Mouse (Mus musculus): ENCODE results near the gene Dyrk1a. TPM values are rescaled to one million over a fixed set of nuclear protein-coding genes. Genes with fewer than 3 reads are reported as not detected.
"Not testable (repeated sequence)": the region's sequence is repeated elsewhere in the genome, so short reads cannot be mapped to it uniquely, and the experiment has no call there.

Gene Dyrk1a
- total RNA-seq, 1 experiment, result 33.2 TPM

GRCm38 (mm10) chr16:94680924-94681323, 111.1 kb downstream of the Dyrk1a start:
- in situ Hi-C loops (cut with MboI; ENCODE audit: low sequenced_read_pairs in 2 of 2, unreplicated experiment in 2 of 2), result no loop called here

GRCm38 (mm10) chr16:94681760-94682159, 112.0 kb downstream of the Dyrk1a start:
- H3K36me3 ChIP-seq (ENCODE audit: control insufficient read depth, insufficient read depth, low read length, poor library complexity, severe bottlenecking), result peaks cover 17% of the 10 kb centered on the region
- H3K9me3 ChIP-seq (ENCODE audit: control insufficient read depth, insufficient read depth, low read depth, low read length), result no peaks in the 10 kb centered on the region
- no peak overlapping the region for H3K4me3 ChIP-seq (ENCODE audit: insufficient read depth in 1 of 2, low read depth in 1 of 2, low read length in 2 of 2, poor library complexity in 1 of 2, severe bottlenecking in 1 of 2)
- no peak for TF ChIP-seq ZNF384 (IDR thresholded peaks at IDR 0.05; ENCODE audit: low read depth, low read length)
- no peak for TF ChIP-seq MAFK (IDR thresholded peaks at IDR 0.05; ENCODE audit: insufficient read depth, low read depth, low read length)
- TF ChIP-seq HCFC1 (IDR thresholded peaks at IDR 0.05; ENCODE audit: borderline replicate concordance, insufficient read depth, low read length), result no peak
- DNase-seq (ENCODE audit: low read depth, low spot score), result no peak
- in situ Hi-C loops (cut with MboI; ENCODE audit: low sequenced_read_pairs in 2 of 2, unreplicated experiment in 2 of 2), result no loop called here
- no peak overlapping the region for H3K9ac ChIP-seq (ENCODE audit: insufficient read depth, low read depth, low read length, poor library complexity, severe bottlenecking)
- no peak overlapping the region for H3K27ac ChIP-seq (ENCODE audit: insufficient read depth, low read depth, low read length, poor library complexity, severe bottlenecking)
- peaks cover 3 to 9% of the 10 kb centered on the region in 2 experiments; a peak in 2 of 4 replicates for H3K4me1 ChIP-seq (ENCODE audit: control insufficient read depth in 2 of 2, insufficient read depth in 2 of 2, low read length in 2 of 2, poor library complexity in 1 of 2)

More at GRCm38 (mm10) chr16:94680924-94681323, 111.1 kb downstream of the Dyrk1a start:
- no peak for TF ChIP-seq ZNF384 (IDR thresholded peaks at IDR 0.05; ENCODE audit: low read depth, low read length)
- TF ChIP-seq MAFK (IDR thresholded peaks at IDR 0.05; ENCODE audit: insufficient read depth, low read depth, low read length), result no peak
- no peak for TF ChIP-seq HCFC1 (IDR thresholded peaks at IDR 0.05; ENCODE audit: borderline replicate concordance, insufficient read depth, low read length)
- H3K9ac ChIP-seq (ENCODE audit: insufficient read depth, low read depth, low read length, poor library complexity, severe bottlenecking), result no peak overlapping the region
- no peak overlapping the region for H3K4me3 ChIP-seq (ENCODE audit: insufficient read depth in 1 of 2, low read depth in 1 of 2, low read length in 2 of 2, poor library complexity in 1 of 2, severe bottlenecking in 1 of 2)
- peaks cover 3 to 9% of the 10 kb centered on the region in 2 experiments; a peak in 2 of 4 replicates for H3K4me1 ChIP-seq (ENCODE audit: control insufficient read depth in 2 of 2, insufficient read depth in 2 of 2, low read length in 2 of 2, poor library complexity in 1 of 2)
- H3K36me3 ChIP-seq (ENCODE audit: control insufficient read depth, insufficient read depth, low read length, poor library complexity, severe bottlenecking), result peaks cover 11% of the 10 kb centered on the region
- DNase-seq (ENCODE audit: low read depth, low spot score), result no peak
- no peak overlapping the region for H3K27ac ChIP-seq (ENCODE audit: insufficient read depth, low read depth, low read length, poor library complexity, severe bottlenecking)
- H3K9me3 ChIP-seq (ENCODE audit: control insufficient read depth, insufficient read depth, low read depth, low read length), result no peaks in the 10 kb centered on the region

GRCm38 (mm10) chr16:94683960-94684359, 114.2 kb downstream of the Dyrk1a start:
- peaks cover 26% of the 10 kb centered on the region for H3K36me3 ChIP-seq (ENCODE audit: control insufficient read depth, insufficient read depth, low read length, poor library complexity, severe bottlenecking)
- no peak for DNase-seq (ENCODE audit: low read depth, low spot score)
- H3K27ac ChIP-seq (ENCODE audit: insufficient read depth, low read depth, low read length, poor library complexity, severe bottlenecking), result no peak overlapping the region
- no peaks in the 10 kb centered on the region for H3K9me3 ChIP-seq (ENCODE audit: control insufficient read depth, insufficient read depth, low read depth, low read length)
- no peak overlapping the region for H3K9ac ChIP-seq (ENCODE audit: insufficient read depth, low read depth, low read length, poor library complexity, severe bottlenecking)
- TF ChIP-seq MAFK (IDR thresholded peaks at IDR 0.05; ENCODE audit: insufficient read depth, low read depth, low read length) (no peak), ZNF384 (IDR thresholded peaks at IDR 0.05; ENCODE audit: low read depth, low read length) (no peak), ZC3H11A (IDR thresholded peaks at IDR 0.05; ENCODE audit: borderline replicate concordance, low read depth, low read length) (no peak), HCFC1 (IDR thresholded peaks at IDR 0.05; ENCODE audit: borderline replicate concordance, insufficient read depth, low read length) (no peak), CHD2 (IDR thresholded peaks at IDR 0.05; ENCODE audit: low read depth, low read length) (no peak)
- peaks cover 3 to 9% of the 10 kb centered on the region in 2 experiments; a peak in 2 of 4 replicates for H3K4me1 ChIP-seq (ENCODE audit: control insufficient read depth in 2 of 2, insufficient read depth in 2 of 2, low read length in 2 of 2, poor library complexity in 1 of 2)
- in situ Hi-C loops (cut with MboI; ENCODE audit: low sequenced_read_pairs in 2 of 2, unreplicated experiment in 2 of 2), result no loop called here
- no peak overlapping the region for H3K4me3 ChIP-seq (ENCODE audit: insufficient read depth in 1 of 2, low read depth in 1 of 2, low read length in 2 of 2, poor library complexity in 1 of 2, severe bottlenecking in 1 of 2)

- Histone ChIP-seq H3K9me3 (ENCODE audit: control insufficient read depth, insufficient read depth, low read depth, low read length) (no peaks in the 10 kb centered on the region), H3K4me1 (ENCODE audit: control insufficient read depth in 2 of 2, insufficient read depth in 2 of 2, low read length in 2 of 2, poor library complexity in 1 of 2) (no peaks in the 10 kb centered on the region; a peak in 2 of 4 replicates), H3K9ac (ENCODE audit: insufficient read depth, low read depth, low read length, poor library complexity, severe bottlenecking) (no peak overlapping the region), H3K36me3 (ENCODE audit: control insufficient read depth, insufficient read depth, low read length, poor library complexity, severe bottlenecking) (peaks cover 26% of the 10 kb centered on the region), H3K4me3 (ENCODE audit: insufficient read depth in 1 of 2, low read depth in 1 of 2, low read length in 2 of 2, poor library complexity in 1 of 2, severe bottlenecking in 1 of 2) (no peak overlapping the region), H3K27ac (ENCODE audit: insufficient read depth, low read depth, low read length, poor library complexity, severe bottlenecking) (no peak overlapping the region)
- no peak for TF ChIP-seq HCFC1 (IDR thresholded peaks at IDR 0.05; ENCODE audit: borderline replicate concordance, insufficient read depth, low read length)
- 0 out of 2 replicates have a peak, but pooled peaks have one; percentile 15 for TF ChIP-seq ZNF384 (IDR thresholded peaks at IDR 0.05; ENCODE audit: low read depth, low read length)
- TF ChIP-seq MAFK (IDR thresholded peaks at IDR 0.05; ENCODE audit: insufficient read depth, low read depth, low read length), result no peak
- no peak for TF ChIP-seq ZC3H11A (IDR thresholded peaks at IDR 0.05; ENCODE audit: borderline replicate concordance, low read depth, low read length)
- in situ Hi-C loops (cut with MboI; ENCODE audit: low sequenced_read_pairs in 2 of 2, unreplicated experiment in 2 of 2), result no loop called here
- DNase-seq (ENCODE audit: low read depth, low spot score), result no peak
Observed at GRCm38 (mm10) chr16:94693687-94694305, 124.0 kb downstream of the Dyrk1a start.

GRCm38 (mm10) chr16:94697553-94697952, 127.7 kb downstream of the Dyrk1a start:
- no peak for DNase-seq (ENCODE audit: low read depth, low spot score)
- in situ Hi-C loops (cut with MboI; ENCODE audit: low sequenced_read_pairs in 2 of 2, unreplicated experiment in 2 of 2), result no loop called here
- Histone ChIP-seq H3K9me3 (ENCODE audit: control insufficient read depth, insufficient read depth, low read depth, low read length) (no peaks in the 10 kb centered on the region), H3K36me3 (ENCODE audit: control insufficient read depth, insufficient read depth, low read length, poor library complexity, severe bottlenecking) (peaks cover 8% of the 10 kb centered on the region), H3K4me3 (ENCODE audit: insufficient read depth in 1 of 2, low read depth in 1 of 2, low read length in 2 of 2, poor library complexity in 1 of 2, severe bottlenecking in 1 of 2) (no peak overlapping the region), H3K4me1 (ENCODE audit: control insufficient read depth in 2 of 2, insufficient read depth in 2 of 2, low read length in 2 of 2, poor library complexity in 1 of 2) (peaks cover 0 to 2% of the 10 kb centered on the region in 2 experiments; a peak in 2 of 4 replicates), H3K9ac (ENCODE audit: insufficient read depth, low read depth, low read length, poor library complexity, severe bottlenecking) (no peak overlapping the region), H3K27ac (ENCODE audit: insufficient read depth, low read depth, low read length, poor library complexity, severe bottlenecking) (no peak overlapping the region)
- TF ChIP-seq CHD2 (IDR thresholded peaks at IDR 0.05; ENCODE audit: low read depth, low read length) (no peak), HCFC1 (IDR thresholded peaks at IDR 0.05; ENCODE audit: borderline replicate concordance, insufficient read depth, low read length) (no peak), MAFK (IDR thresholded peaks at IDR 0.05; ENCODE audit: insufficient read depth, low read depth, low read length) (no peak), ZNF384 (IDR thresholded peaks at IDR 0.05; ENCODE audit: low read depth, low read length) (no peak), ZC3H11A (IDR thresholded peaks at IDR 0.05; ENCODE audit: borderline replicate concordance, low read depth, low read length) (no peak)

- H3K36me3 ChIP-seq (ENCODE audit: control insufficient read depth, insufficient read depth, low read length, poor library complexity, severe bottlenecking); H3K9ac ChIP-seq (ENCODE audit: insufficient read depth, low read depth, low read length, poor library complexity, severe bottlenecking); H3K4me3 ChIP-seq (ENCODE audit: insufficient read depth in 1 of 2, low read depth in 1 of 2, low read length in 2 of 2, poor library complexity in 1 of 2, severe bottlenecking in 1 of 2); in situ Hi-C loops (cut with MboI; ENCODE audit: low sequenced_read_pairs in 2 of 2, unreplicated experiment in 2 of 2); H3K4me1 ChIP-seq (ENCODE audit: control insufficient read depth in 2 of 2, insufficient read depth in 2 of 2, low read length in 2 of 2, poor library complexity in 1 of 2); DNase-seq (ENCODE audit: low read depth, low spot score); H3K27ac ChIP-seq (ENCODE audit: insufficient read depth, low read depth, low read length, poor library complexity, severe bottlenecking); H3K9me3 ChIP-seq (ENCODE audit: control insufficient read depth, insufficient read depth, low read depth, low read length): not testable (repeated sequence)
Observed at GRCm38 (mm10) chr16:94698234-94698633, 128.4 kb downstream of the Dyrk1a start.
